Mouse (Mus musculus): ENCODE measurements around the gene Rapsn. TPM values are rescaled to one million over a fixed set of nuclear protein-coding genes. Genes with fewer than 3 reads are reported as not detected.

The Rapsn gene
- total RNA-seq, 2 experiments from 2014 or later: 0.47 to 0.51 TPM

DNA sequence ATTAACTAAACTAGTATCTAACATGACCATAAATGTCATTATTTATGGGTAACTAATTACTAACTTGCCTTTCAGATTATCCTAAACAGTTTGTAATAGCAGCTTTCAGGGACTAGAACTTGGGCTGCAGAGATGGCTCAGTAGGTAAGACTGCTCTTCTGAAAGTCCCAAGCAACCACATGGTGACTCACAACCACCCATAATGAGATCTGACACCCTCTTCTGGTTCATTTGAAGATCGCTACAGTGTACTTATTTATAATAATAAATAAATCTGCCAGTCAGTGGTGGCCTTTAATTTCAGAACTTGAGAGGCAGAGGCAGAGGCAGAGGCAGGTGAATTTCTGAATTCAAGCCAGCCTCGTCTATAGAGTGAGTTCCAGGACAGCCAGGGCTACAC, 17.3 kb downstream of the Rapsn start:
- ATAC-seq (ENCODE audit: poor library complexity, severe bottlenecking): no peak

GRCm38 (mm10) chr2:91053181-91053933, 17.9 kb downstream of the Rapsn start:
- ATAC-seq (ENCODE audit: poor library complexity, severe bottlenecking): no peak; the same call in 1 of the 2 replicates

- ATAC-seq (ENCODE audit: poor library complexity, severe bottlenecking): peak; percentile 99
Observed at GRCm38 (mm10) chr2:91053934-91054382, 18.5 kb downstream of the Rapsn start, which contains the start of gene Psmc3. Gene Psmc3, plus strand, starts transcription at chr2:91054009.

DNA sequence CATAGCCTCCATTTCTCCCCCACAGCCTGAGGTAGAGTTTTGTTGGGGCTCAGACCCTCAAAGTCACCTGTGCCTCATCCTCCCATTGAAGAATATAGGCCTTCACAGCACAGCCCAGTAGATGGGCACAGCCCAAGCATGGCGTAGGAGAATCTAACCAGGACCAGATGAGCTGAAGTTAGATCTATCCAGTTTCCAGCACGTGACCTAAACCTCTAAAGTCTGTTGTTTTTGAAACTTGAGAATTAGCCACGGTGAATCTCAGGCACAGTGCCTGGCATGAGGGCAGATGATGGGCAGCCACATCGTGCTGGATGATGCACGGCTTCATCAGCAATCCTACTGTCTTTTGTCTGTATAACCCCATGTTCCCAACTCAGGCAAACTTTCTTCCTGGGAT, 23.0 kb downstream of the Rapsn start:
- no peak for ATAC-seq (ENCODE audit: poor library complexity, severe bottlenecking)

- ATAC-seq (ENCODE audit: poor library complexity, severe bottlenecking): no peak
Observed at GRCm38 (mm10) chr2:91059376-91059775, 24.0 kb downstream of the Rapsn start.

DNA sequence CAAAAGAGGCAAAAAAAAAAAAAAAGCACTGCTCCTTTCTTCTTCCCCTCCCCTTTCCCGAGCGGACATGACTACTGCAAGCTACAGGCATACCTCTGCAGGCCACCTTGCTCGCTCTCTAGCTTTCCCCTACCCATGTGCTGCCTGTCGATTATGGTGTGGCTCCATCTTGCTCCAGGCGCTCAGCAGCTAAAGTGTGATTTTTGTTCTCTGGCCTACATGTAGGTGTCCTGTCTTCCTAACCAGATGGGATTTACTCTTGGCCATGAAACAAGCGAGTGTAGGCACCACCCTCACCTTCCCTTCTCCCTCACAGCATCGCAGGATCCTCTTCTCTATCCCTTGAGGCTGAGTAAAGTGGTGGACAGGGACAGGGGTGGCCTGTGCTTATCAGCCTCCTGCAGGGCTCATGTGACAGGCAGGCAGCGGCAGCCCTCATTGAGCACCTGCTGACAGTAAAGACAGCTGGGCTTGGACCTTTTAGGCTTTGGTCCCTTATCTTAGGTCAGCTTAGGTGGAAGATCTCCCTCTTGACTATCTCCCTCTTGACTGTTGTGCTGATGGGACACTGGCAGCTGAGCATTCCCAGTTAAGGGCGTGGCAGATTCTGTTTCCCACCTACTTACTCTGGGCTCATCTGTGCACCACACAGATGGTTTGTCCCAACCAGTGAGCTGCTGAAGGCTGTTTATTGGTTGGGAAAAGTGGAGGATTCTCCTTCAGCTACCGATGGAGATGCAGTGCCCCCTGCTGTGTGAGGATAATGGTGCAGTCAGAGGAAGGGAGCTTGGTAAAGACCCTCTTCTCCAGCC, 25.3 kb downstream of the Rapsn start:
- ATAC-seq (ENCODE audit: poor library complexity, severe bottlenecking): peak; percentile 26

DNA sequence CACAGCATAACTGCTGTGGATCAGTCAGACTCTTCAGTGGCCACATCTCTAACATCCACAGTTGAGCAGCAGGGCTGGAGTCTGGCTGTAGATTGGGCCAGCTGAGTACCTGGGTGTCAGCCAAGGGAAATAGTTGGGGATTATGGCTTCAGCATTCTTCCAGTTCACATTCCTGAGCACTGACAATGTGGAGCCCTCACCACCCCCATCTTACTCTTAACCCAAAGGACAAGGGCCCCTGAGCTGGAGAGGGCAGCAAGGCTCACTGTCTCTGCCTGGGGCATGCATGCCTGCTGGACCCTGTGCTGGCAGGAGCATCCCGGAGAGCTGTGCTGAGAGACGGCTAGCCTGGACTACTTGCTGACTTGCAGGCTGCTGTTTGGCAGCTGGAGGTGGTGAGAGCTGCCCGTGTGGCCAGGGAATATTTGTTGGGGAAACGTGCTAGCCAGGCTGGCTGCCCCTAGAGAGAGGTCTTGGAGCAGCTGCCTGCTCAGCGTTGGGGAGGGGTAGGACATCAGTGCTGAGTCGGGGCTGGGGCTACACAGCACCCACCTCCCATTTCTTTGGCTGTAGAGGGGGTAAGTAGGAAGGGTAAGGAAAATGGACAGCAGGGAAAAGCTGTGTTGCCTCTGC, 26.5 kb downstream of the Rapsn start:
- ATAC-seq (ENCODE audit: poor library complexity, severe bottlenecking): no peak

- ATAC-seq (ENCODE audit: poor library complexity, severe bottlenecking): no peak
Observed at GRCm38 (mm10) chr2:91062779-91063606, 27.6 kb downstream of the Rapsn start.

DNA sequence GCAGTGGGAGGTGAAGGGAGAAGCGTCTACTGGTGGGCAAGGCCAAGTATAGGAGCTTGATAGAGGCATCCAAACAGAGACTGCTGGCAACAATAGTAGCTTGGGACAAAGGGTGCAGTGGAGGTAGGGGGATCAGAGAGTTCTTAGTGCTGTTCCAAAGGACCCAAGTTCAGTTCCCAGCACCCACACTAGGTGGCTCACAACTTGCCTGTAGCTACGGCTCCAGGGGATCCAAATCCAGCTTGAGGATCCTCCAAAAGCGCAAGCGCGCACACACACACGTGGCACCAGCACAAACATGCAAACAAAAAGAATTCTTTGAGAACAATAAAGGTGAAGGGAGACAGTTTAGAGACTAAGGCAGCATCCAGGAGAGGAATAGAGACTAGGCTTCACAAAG, 28.8 kb downstream of the Rapsn start:
- no peak for ATAC-seq (ENCODE audit: poor library complexity, severe bottlenecking)

DNA sequence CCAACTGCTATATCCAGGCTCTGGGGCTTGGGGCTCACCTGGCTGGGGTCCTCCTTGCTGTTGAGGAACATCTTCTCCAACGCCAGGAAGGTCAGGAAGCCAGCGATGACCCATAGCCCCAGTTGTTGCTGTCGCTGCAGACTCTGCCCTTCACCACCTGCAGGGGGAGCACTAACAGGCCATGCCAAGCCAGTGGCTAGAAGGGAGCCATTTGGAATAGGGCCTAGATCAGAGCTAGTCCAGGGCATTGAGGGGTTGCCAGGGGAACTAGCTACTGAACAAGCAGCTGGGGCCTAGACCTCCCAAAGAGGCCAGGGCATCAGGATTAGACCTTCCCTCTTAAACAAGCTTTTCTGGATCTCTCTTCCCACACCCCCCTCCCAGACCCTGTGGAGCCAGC, 30.1 kb downstream of the Rapsn start:
- ATAC-seq (ENCODE audit: poor library complexity, severe bottlenecking): peak; percentile 34; the same call in 1 of the 2 replicates

DNA sequence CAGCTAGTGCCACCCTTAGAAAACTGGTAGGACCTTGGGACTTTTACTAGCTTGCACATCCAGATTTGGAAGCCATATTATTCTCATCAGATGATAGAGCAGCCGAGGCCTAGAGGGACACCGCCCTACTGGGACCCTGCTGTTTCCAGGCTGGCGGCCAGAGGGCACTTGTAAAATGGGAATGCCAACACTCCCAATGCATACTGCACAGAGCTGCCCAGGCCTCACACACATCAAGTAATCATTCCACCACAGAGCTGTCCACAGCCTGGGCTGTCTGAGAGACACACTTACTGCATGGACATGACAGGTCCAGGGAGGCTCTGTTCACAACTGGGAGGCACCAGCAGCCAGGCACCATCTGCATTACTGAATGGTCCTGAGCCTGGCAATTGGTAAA, 31.0 kb downstream of the Rapsn start:
- ATAC-seq (ENCODE audit: poor library complexity, severe bottlenecking): no peak

DNA sequence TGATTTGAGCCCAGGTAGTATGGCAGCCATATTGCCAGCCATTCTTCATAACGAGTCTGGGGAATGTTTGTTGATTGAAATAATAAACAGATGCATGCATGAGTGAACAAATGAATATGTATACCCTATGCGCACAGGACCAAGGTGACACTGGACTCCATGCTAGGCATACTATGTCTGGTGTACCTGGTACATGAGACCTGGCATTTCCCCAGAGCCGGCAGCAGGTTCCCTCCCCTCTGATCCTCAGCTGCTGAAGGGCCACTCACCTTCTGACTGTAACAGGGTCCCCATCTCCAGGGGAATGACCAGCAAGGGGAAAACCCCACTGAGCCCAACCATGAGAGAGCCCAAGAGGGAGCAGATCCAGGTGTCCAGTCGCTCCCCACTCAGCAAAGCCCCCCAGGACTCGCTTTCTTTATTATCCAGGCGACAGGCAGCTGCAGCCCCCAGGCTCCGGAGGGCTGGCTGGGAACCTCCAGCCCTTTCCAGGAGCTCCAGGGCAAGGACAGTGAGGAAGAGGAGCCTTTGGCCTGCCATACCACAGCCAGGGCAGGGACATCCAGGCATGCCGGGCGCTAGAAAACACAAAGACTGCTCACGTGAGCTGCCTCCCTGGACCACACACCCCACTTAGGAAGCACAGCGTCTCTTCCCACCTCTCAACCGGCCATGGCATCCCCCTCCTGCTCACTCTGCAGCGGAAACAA, 32.9 kb downstream of the Rapsn start:
- ATAC-seq (ENCODE audit: poor library complexity, severe bottlenecking): no peak

GRCm38 (mm10) chr2:91068872-91069165, 33.4 kb downstream of the Rapsn start:
- ATAC-seq (ENCODE audit: poor library complexity, severe bottlenecking): no peak

DNA sequence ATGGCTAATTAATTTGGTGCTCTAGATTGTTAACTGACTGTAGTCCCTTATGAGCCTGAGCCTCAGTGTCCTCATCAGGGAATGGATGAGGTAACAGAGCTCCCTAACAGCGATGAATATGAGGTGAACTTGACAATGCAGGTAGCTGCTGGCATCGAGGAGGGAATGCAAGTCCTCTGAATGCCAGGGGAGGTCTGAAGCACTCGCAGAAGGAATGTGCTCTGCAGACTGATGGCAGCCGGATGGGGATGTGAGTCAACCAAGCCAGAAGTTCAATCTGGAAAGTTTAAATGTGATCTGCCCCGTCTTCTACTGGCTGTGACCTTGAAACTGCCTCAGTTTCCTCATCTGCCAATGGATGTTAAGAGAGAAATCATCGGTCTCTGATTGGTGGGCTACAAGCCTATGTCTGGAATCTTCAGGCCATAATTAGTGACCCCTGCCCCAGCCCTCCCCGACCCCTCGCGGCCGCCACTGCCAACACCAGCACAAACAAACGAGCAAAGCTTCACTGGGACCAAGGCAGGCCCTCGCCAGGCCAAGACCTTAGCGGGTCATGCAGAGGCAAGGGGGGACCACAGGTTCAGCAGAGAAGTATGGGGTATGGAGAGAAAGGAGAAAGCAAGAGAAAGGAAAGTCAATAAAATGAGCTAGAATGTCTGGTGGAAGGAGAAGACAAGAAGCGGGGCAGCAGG, 34.0 kb downstream of the Rapsn start:
- ATAC-seq (ENCODE audit: poor library complexity, severe bottlenecking): no peak

DNA sequence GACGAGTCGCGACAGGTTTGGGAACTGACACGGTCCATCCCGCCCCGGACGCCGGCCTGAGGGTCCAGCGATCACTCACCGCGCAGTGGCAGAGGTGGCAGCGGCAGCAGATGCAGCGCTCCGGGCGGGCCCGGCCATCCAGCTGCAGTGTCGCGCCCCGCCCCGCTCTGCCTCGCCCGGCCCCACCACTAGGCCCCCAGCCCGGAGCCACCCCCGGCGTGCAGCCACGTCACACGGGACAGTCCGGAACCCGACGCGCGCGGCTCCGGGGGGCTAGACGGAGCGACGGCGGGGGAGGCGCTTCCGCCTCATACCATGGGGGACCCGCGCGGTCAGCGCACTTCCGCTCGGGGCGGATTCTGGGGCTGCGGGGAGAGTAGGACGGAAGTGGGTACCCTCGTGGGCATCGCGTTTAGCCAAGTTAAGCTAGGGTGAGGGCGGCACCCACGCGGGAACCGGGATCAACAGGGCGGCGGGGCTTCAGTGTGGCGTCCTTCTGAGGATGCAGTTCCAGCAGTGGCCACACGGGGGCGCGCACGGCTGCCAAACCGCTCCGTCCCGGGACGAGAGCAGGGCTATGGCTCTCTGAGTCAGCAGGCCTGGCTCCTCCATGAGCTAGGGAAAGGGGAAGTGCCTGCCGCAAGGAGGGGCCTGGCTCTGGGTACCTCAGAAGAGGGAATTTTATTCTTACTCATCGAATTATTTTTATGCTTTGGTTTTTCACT, 34.8 kb downstream of the Rapsn start, which contains the start of gene Slc39a13:
Gene Slc39a13, minus strand, starts transcription at position 342 of the 725 bp plus-strand sequence.
- peak; percentile 93 for ATAC-seq (ENCODE audit: poor library complexity, severe bottlenecking)

DNA sequence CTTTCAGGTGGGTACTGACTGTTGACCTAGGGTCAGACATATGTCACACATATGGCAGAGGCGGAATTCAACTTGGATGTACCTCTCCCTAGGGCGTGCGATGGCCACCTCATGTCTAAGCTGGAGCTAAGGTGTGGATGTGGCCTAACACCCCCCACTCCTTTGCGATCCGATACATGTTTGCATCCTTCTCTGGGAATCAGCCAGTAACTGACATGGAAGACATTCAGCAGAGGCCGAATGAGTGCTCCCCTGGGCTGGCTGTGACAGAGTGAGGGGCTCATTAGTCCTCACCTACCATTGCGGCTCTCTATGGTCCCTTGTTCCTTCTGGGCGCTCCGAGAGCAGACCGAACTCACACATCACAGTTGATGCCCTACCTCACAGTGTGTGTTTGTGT, 35.6 kb downstream of the Rapsn start:
- ATAC-seq (ENCODE audit: poor library complexity, severe bottlenecking): no peak

DNA sequence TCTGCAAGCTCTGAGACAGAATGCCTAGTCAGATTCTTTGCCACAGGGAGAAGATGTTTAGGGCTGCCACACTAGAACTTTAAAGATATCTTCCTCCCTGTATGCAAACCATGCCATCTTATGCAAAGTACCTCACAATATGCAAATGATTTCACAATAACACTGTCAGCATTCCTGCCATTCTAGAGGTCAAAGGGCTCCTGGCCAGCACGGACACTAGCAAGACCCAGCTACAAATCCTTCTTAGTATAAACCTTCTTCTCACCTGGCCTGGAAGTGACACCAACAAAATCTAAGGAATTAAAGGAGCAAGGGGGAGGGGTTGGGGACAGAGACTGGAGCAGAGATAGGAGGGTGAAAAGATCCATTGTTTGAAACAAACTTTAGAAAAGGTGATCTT, 36.7 kb downstream of the Rapsn start:
- ATAC-seq (ENCODE audit: poor library complexity, severe bottlenecking): no peak

DNA sequence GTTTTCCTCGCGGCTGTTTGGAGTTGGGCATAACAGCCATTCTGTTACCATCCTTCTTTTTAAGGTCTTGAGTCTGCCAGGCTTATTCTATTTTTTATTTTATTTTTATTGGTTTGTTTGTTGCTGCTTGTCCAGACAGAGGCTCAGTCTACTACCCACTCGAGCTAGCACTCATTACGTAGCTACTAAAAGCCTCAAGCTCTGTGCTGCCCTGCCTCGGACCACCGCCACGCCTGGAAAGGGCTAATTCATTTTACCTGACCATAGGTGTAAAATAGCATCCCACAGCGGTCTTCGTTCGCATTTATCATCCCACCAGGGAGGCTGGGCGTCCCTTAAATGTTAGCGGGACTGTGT, 42.5 kb downstream of the Rapsn start:
- ATAC-seq (ENCODE audit: poor library complexity, severe bottlenecking): no peak

Measured in megakaryocyte, adult 5-6 weeks (primary cell).